Mouse (Mus musculus): ENCODE results near the gene Phf24.
A peak's percentile ranks its signal among the peaks of the same experiment; 100 is the strongest.

Gene Phf24

GRCm38 (mm10) chr4:42924095-42924710 is 7.7 kb downstream of the Phf24 start:
- H3K27me3 ChIP-seq (ENCODE audit: control insufficient read depth, insufficient read depth, low read length, poor library complexity, severe bottlenecking) = no peaks in the 10 kb centered on the region
- DNase-seq (ENCODE audit: low read depth, low spot score) = no peak
- no peaks in the 10 kb centered on the region for H3K36me3 ChIP-seq (ENCODE audit: control insufficient read depth, insufficient read depth, low read length, poor library complexity, severe bottlenecking)

- no peak for DNase-seq (ENCODE audit: low read depth, low spot score)
- H3K27me3 ChIP-seq (ENCODE audit: control insufficient read depth, insufficient read depth, low read length, poor library complexity, severe bottlenecking) = no peaks in the 10 kb centered on the region
- no peaks in the 10 kb centered on the region for H3K36me3 ChIP-seq (ENCODE audit: control insufficient read depth, insufficient read depth, low read length, poor library complexity, severe bottlenecking)
Measured at GRCm38 (mm10) chr4:42928209-42928608, 11.7 kb downstream of the Phf24 start.

GRCm38 (mm10) chr4:42928952-42929351 is 12.5 kb downstream of the Phf24 start:
- DNase-seq (ENCODE audit: low read depth, low spot score) = no peak
- H3K36me3 ChIP-seq (ENCODE audit: control insufficient read depth, insufficient read depth, low read length, poor library complexity, severe bottlenecking) = no peaks in the 10 kb centered on the region
- no peaks in the 10 kb centered on the region for H3K27me3 ChIP-seq (ENCODE audit: control insufficient read depth, insufficient read depth, low read length, poor library complexity, severe bottlenecking)

- no peak for DNase-seq (ENCODE audit: low read depth, low spot score)
- no peaks in the 10 kb centered on the region for H3K36me3 ChIP-seq (ENCODE audit: control insufficient read depth, insufficient read depth, low read length, poor library complexity, severe bottlenecking)
- H3K27me3 ChIP-seq (ENCODE audit: control insufficient read depth, insufficient read depth, low read length, poor library complexity, severe bottlenecking) = no peaks in the 10 kb centered on the region
Measured at GRCm38 (mm10) chr4:42932229-42932969, 15.9 kb downstream of the Phf24 start.

GRCm38 (mm10) chr4:42933630-42934029 is 17.2 kb downstream of the Phf24 start:
- DNase-seq (ENCODE audit: low read depth, low spot score) = no peak
- Histone ChIP-seq H3K27me3 (ENCODE audit: control insufficient read depth, insufficient read depth, low read length, poor library complexity, severe bottlenecking) (no peaks in the 10 kb centered on the region), H3K36me3 (ENCODE audit: control insufficient read depth, insufficient read depth, low read length, poor library complexity, severe bottlenecking) (no peaks in the 10 kb centered on the region)

GRCm38 (mm10) chr4:42941396-42941795 is 24.9 kb downstream of the Phf24 start:
- H3K27me3 ChIP-seq (ENCODE audit: control insufficient read depth, insufficient read depth, low read length, poor library complexity, severe bottlenecking) = no peaks in the 10 kb centered on the region; the same call in 1 of the 2 replicates
- no peak for DNase-seq (ENCODE audit: low read depth, low spot score)
- H3K36me3 ChIP-seq (ENCODE audit: control insufficient read depth, insufficient read depth, low read length, poor library complexity, severe bottlenecking) = no peaks in the 10 kb centered on the region

- DNase-seq (ENCODE audit: low read depth, low spot score) = no peak
- no peaks in the 10 kb centered on the region; the same call in 1 of the 2 replicates for H3K27me3 ChIP-seq (ENCODE audit: control insufficient read depth, insufficient read depth, low read length, poor library complexity, severe bottlenecking)
- H3K36me3 ChIP-seq (ENCODE audit: control insufficient read depth, insufficient read depth, low read length, poor library complexity, severe bottlenecking) = no peaks in the 10 kb centered on the region
Measured at GRCm38 (mm10) chr4:42943341-42943740, 26.9 kb downstream of the Phf24 start.

- DNase-seq (ENCODE audit: low read depth, low spot score) = no peak
- H3K36me3 ChIP-seq (ENCODE audit: control insufficient read depth, insufficient read depth, low read length, poor library complexity, severe bottlenecking) = no peaks in the 10 kb centered on the region
- H3K27me3 ChIP-seq (ENCODE audit: control insufficient read depth, insufficient read depth, low read length, poor library complexity, severe bottlenecking) = no peaks in the 10 kb centered on the region; the same call in 1 of the 2 replicates
Measured at GRCm38 (mm10) chr4:42944185-42944584, 27.7 kb downstream of the Phf24 start.

GRCm38 (mm10) chr4:42945043-42945442 is 28.6 kb downstream of the Phf24 start:
- Histone ChIP-seq H3K36me3 (ENCODE audit: control insufficient read depth, insufficient read depth, low read length, poor library complexity, severe bottlenecking) (no peaks in the 10 kb centered on the region), H3K27me3 (ENCODE audit: control insufficient read depth, insufficient read depth, low read length, poor library complexity, severe bottlenecking) (no peaks in the 10 kb centered on the region; the same call in 1 of the 2 replicates)
- no peak for DNase-seq (ENCODE audit: low read depth, low spot score)

- no peaks in the 10 kb centered on the region; the same call in 1 of the 2 replicates for H3K27me3 ChIP-seq (ENCODE audit: control insufficient read depth, insufficient read depth, low read length, poor library complexity, severe bottlenecking)
- DNase-seq (ENCODE audit: low read depth, low spot score) = no peak
- no peaks in the 10 kb centered on the region for H3K36me3 ChIP-seq (ENCODE audit: control insufficient read depth, insufficient read depth, low read length, poor library complexity, severe bottlenecking)
Measured at GRCm38 (mm10) chr4:42945445-42945844, 29.0 kb downstream of the Phf24 start.

- no peaks in the 10 kb centered on the region; the same call in 1 of the 2 replicates for H3K27me3 ChIP-seq (ENCODE audit: control insufficient read depth, insufficient read depth, low read length, poor library complexity, severe bottlenecking)
- peak; percentile 60 for DNase-seq (ENCODE audit: low read depth, low spot score)
Measured at GRCm38 (mm10) chr4:42945952-42946351, 29.5 kb downstream of the Phf24 start.

GRCm38 (mm10) chr4:42946733-42947290 is 30.4 kb downstream of the Phf24 start:
- Histone ChIP-seq H3K27me3 (ENCODE audit: control insufficient read depth, insufficient read depth, low read length, poor library complexity, severe bottlenecking) (no peaks in the 10 kb centered on the region; the same call in 1 of the 2 replicates), H3K36me3 (ENCODE audit: control insufficient read depth, insufficient read depth, low read length, poor library complexity, severe bottlenecking) (no peaks in the 10 kb centered on the region)
- DNase-seq (ENCODE audit: low read depth, low spot score) = peak; percentile 27

More at GRCm38 (mm10) chr4:42945952-42946351, 29.5 kb downstream of the Phf24 start:
- H3K36me3 ChIP-seq (ENCODE audit: control insufficient read depth, insufficient read depth, low read length, poor library complexity, severe bottlenecking) = no peaks in the 10 kb centered on the region

- DNase-seq (ENCODE audit: low read depth, low spot score) = no peak
- no peaks in the 10 kb centered on the region for H3K36me3 ChIP-seq (ENCODE audit: control insufficient read depth, insufficient read depth, low read length, poor library complexity, severe bottlenecking)
- no peaks in the 10 kb centered on the region; the same call in 1 of the 2 replicates for H3K27me3 ChIP-seq (ENCODE audit: control insufficient read depth, insufficient read depth, low read length, poor library complexity, severe bottlenecking)
Measured at GRCm38 (mm10) chr4:42948527-42948926, 32.1 kb downstream of the Phf24 start.

GRCm38 (mm10) chr4:42949051-42949675 is 32.7 kb downstream of the Phf24 start:
- no peaks in the 10 kb centered on the region for H3K27me3 ChIP-seq (ENCODE audit: control insufficient read depth, insufficient read depth, low read length, poor library complexity, severe bottlenecking)

GRCm38 (mm10) chr4:42949676-42950051 is 33.2 kb downstream of the Phf24 start, which contains the start of gene Dnajb5:
Dnajb5 (plus strand) TSS chr4:42949814.
- DNase-seq (ENCODE audit: low read depth, low spot score) = peak; percentile 98
- H3K36me3 ChIP-seq (ENCODE audit: control insufficient read depth, insufficient read depth, low read length, poor library complexity, severe bottlenecking) = no peaks in the 10 kb centered on the region
- H3K27me3 ChIP-seq (ENCODE audit: control insufficient read depth, insufficient read depth, low read length, poor library complexity, severe bottlenecking) = no peaks in the 10 kb centered on the region

More at GRCm38 (mm10) chr4:42949051-42949675, 32.7 kb downstream of the Phf24 start:
- H3K36me3 ChIP-seq (ENCODE audit: control insufficient read depth, insufficient read depth, low read length, poor library complexity, severe bottlenecking) = no peaks in the 10 kb centered on the region
- DNase-seq (ENCODE audit: low read depth, low spot score) = no peak
